Mouse (Mus musculus) limb, embryonic 14.5 days (tissue): ENCODE data around the gene Col1a2. TPM values are rescaled to one million over a fixed set of nuclear protein-coding genes. Genes with fewer than 3 reads are reported as not detected.

Source experiments
- ATAC-seq: fragments of 200-750 bp; cut with Nextera tagmentation; 2 replicates; pipeline ENCODE4 v1.8.0; 2017; ENCODE audit warnings: low read depth, moderate number of reproducible peaks, moderate TSS enrichment; ENCODE audit not compliant: low FRiP score
- DNase-seq: peaks from one replicate; pipeline ENCODE4 v3.0.0-alpha.2; 2015; ENCODE audit warnings: low spot score
- H3K27ac ChIP-seq: fragments of 300-500 bp; sonication (generic); replicated peaks from 2 replicates; pipeline ENCODE4 v1.5.1; 2014; ENCODE audit warnings: low read depth, mild to moderate bottlenecking, low read length, moderate library complexity, mixed read lengths
- H3K27me3 ChIP-seq: fragments of 300-500 bp; sonication (generic); 2 replicates; pipeline ENCODE4 v1.6.1; 2014; ENCODE audit warnings: low read length, mixed read lengths; ENCODE audit not compliant: control insufficient read depth, insufficient read depth
- H3K36me3 ChIP-seq: fragments of 300-500 bp; sonication (generic); 2 replicates; pipeline ENCODE4 v1.6.1; 2014; ENCODE audit warnings: mild to moderate bottlenecking, low read length, moderate library complexity, mixed read lengths; ENCODE audit not compliant: control insufficient read depth, insufficient read depth
- H3K4me1 ChIP-seq: fragments of 300-500 bp; sonication (generic); 2 replicates; pipeline ENCODE4 v1.6.1; 2014; ENCODE audit warnings: antibody characterized with exemption, low read length, mixed read lengths; ENCODE audit not compliant: control insufficient read depth, insufficient read depth
- H3K4me2 ChIP-seq: fragments of 300-500 bp; sonication (generic); replicated peaks from 2 replicates; pipeline ENCODE4 v1.6.1; 2014; ENCODE audit warnings: low read depth, mild to moderate bottlenecking, low read length, moderate library complexity; ENCODE audit not compliant: severe bottlenecking
- H3K4me3 ChIP-seq: fragments of 300-500 bp; sonication (generic); replicated peaks from 2 replicates; pipeline ENCODE4 v1.5.1; 2014; ENCODE audit warnings: low read length
- H3K9ac ChIP-seq: fragments of 300-500 bp; sonication (generic); 2 replicates; pipeline ENCODE4 v1.6.1; 2014; ENCODE audit warnings: mild to moderate bottlenecking, low read depth, low read length, moderate library complexity; ENCODE audit not compliant: severe bottlenecking
- H3K9me3 ChIP-seq: fragments of 300-500 bp; sonication (generic); 2 replicates; pipeline ENCODE4 v1.6.1; 2016; ENCODE audit warnings: low read length; ENCODE audit not compliant: control insufficient read depth
- POLR2A ChIP-seq: fragments of 200-500 bp; IDR thresholded peaks from 2 replicates; pipeline ENCODE4 v1.8.0; 2012; ENCODE audit warnings: inconsistent platforms, mild to moderate bottlenecking, moderate library complexity, borderline replicate concordance; ENCODE audit not compliant: insufficient read depth, insufficient read length; ENCODE audit errors: extremely low read depth
- WGBS: fragments of 180-500 bp; shearing (Covaris S2); extraction: QIAGEN DNeasy Blood & Tissue Kit; methylation state at CpG from one replicate; pipeline ENCODE4 v1.1.7; 2014; 5-methylcytosine and 5-hydroxymethylcytosine counted together
- polyA plus RNA-seq, 2 experiments: library from polyadenylated mRNA; depleted of rRNA in 1 of 2; stranded (reverse) in 1 of 2; unstranded in 1 of 2; fragments of >200 nt; fragmentation: Nextera tagmentation in 1 of 2; extraction: Ambion mirVana in 1 of 2; gene quantifications; 2 replicates each; pipeline versions ENCODE4 v1.2.1 to v1.2.3; 2012 to 2014

Col1a2 gene
- polyA plus RNA-seq, 2 experiments, result 1,310 to 1,964 TPM

DNA sequence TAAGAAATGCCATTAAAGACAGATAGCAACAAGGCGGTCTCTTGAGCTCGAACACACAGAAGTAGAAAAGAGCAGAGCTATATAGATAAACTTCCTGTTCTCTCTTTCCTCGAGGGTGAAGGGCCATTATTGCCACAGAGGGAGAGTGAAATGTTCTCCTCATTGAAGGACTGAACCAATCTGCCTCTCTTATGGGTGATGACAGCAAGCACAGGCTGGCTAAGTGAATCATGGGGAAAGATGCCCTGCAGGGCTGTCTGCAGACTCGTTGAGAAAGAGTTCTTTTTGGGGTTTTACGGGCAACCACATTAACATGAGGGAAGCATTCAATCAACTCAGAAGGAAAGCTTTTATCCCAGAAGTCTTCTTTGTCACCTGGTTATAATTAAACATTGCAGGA lies 75.0 kb downstream of the Col1a2 start:
- H3K4me2 ChIP-seq, result no peak overlapping the region
- no peak overlapping the region for H3K4me3 ChIP-seq
- DNase-seq (no peak), ATAC-seq (no peak)
- 30% methylated on average over 5 of the region's 5 CpGs for WGBS
- no peak overlapping the region for H3K27ac ChIP-seq
- no peak for TF ChIP-seq POLR2A
- H3K4me1 ChIP-seq, result peaks cover 9% of the 10 kb centered on the region; the same call in 1 of the 2 replicates
- H3K9me3 ChIP-seq, result no peaks in the 10 kb centered on the region
- no peak overlapping the region for H3K9ac ChIP-seq
- no peaks in the 10 kb centered on the region for H3K36me3 ChIP-seq
- H3K27me3 ChIP-seq, result no peaks in the 10 kb centered on the region

DNA sequence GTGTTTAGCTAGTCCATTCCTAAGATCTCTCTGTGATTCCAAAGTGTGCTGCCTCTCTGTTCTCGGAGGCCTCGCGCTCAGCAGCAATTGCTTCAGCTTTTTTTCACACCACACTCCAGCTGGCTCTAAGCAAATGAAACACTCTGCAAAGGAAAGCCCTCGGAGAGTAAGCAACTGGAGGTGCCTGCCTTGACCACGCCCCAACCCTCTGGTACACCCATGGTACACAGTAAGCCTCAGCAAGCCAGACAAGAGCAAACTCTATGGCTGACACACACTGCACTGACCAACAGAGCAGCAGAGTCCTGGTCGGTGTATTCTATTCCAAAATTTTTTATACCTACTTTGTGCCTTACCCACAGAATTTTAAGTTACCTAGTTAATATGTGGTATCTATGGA lies 78.9 kb downstream of the Col1a2 start:
- peaks cover 9% of the 10 kb centered on the region; the same call in 1 of the 2 replicates for H3K4me1 ChIP-seq
- no peak overlapping the region for H3K4me3 ChIP-seq
- no peaks in the 10 kb centered on the region for H3K9me3 ChIP-seq
- 48% methylated on average over 6 of the region's 6 CpGs for WGBS
- DNase-seq, result no peak
- TF ChIP-seq POLR2A, result no peak
- H3K27ac ChIP-seq, result no peak overlapping the region
- H3K4me2 ChIP-seq, result no peak overlapping the region
- H3K36me3 ChIP-seq, result no peaks in the 10 kb centered on the region
- H3K9ac ChIP-seq, result no peak overlapping the region
- no peaks in the 10 kb centered on the region for H3K27me3 ChIP-seq
- no peak for ATAC-seq

DNA sequence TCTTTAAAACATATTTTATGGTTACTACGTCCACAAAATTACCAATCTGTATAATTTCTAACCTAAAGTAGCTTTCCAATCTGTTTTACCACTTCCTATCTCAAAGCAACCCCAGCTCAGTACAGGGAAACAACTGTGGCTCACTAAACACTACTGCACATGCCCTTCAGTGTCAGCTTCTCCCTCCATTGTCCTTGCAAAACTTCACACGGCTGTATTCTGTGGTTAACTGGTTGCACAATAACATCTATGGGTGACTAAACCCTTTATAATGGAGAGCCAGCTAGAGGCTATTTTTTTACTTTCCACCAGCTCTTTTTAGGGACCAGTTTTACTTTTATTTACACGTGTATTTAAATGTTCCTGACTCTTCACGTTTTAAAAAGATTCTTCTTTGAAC lies 83.3 kb downstream of the Col1a2 start:
- Histone ChIP-seq H3K9me3 (no peaks in the 10 kb centered on the region), H3K4me2 (no peak overlapping the region), H3K36me3 (no peaks in the 10 kb centered on the region), H3K9ac (no peak overlapping the region), H3K27me3 (no peaks in the 10 kb centered on the region), H3K4me1 (peaks cover 9% of the 10 kb centered on the region; the same call in 1 of the 2 replicates), H3K4me3 (no peak overlapping the region), H3K27ac (no peak overlapping the region)
- no peak for ATAC-seq
- DNase-seq, result no peak
- WGBS, result 84% methylated on average over 4 of the region's 4 CpGs
- TF ChIP-seq POLR2A, result no peak

DNA sequence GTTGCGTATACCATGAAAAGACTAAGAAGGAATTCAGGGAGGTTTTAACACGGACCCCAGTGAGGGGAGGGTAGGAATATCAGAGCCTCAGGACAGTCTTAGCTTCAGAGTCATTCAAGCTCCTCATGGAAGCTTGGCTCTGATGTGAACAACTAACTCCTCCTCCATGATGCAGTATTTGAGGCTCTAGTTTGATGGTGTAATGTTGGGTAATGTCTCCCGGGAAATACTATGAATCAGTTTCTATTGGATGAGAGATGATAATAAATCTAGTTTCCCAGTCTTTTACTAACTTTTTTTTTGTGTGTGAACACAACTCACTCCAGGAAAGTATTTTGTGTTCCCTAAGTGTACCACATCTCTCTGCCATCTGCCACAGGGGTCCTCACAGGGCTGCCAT lies 84.1 kb downstream of the Col1a2 start:
- no peak for DNase-seq
- ATAC-seq, result no peak
- H3K9ac ChIP-seq, result no peak overlapping the region
- no peak overlapping the region for H3K4me3 ChIP-seq
- H3K4me1 ChIP-seq, result 0 out of 2 replicates have a peak, but pooled peaks cover 5% of the 10 kb centered on the region
- H3K27ac ChIP-seq, result no peak overlapping the region
- no peak overlapping the region for H3K4me2 ChIP-seq
- H3K36me3 ChIP-seq, result no peaks in the 10 kb centered on the region
- no peaks in the 10 kb centered on the region for H3K9me3 ChIP-seq
- TF ChIP-seq POLR2A, result no peak
- WGBS, result 91% methylated on average over 3 of the region's 3 CpGs
- H3K27me3 ChIP-seq, result no peaks in the 10 kb centered on the region

DNA sequence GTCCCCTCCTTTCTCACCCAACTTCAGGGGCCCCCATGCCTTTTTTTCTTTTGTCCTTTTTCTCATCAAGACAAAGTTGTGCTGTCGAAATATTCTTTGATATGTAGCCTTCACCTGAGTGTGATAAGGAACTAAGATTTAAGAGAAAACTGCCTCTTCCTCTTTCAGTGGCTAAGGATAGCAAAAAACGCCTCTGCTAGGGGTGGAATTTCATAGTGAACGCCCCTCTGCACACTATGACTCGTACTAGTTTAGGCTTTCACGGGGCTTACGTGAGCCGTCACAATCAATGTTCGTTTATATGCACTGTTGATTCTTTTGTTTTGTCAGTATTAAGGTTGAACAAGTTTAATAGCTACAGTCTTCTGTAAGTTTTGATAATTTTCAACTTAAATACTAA lies 85.5 kb downstream of the Col1a2 start:
- H3K27ac ChIP-seq, result no peak overlapping the region
- DNase-seq (no peak), ATAC-seq (no peak)
- H3K4me3 ChIP-seq, result no peak overlapping the region
- no peaks in the 10 kb centered on the region for H3K36me3 ChIP-seq
- H3K9me3 ChIP-seq, result no peaks in the 10 kb centered on the region
- 0 out of 2 replicates have a peak, but pooled peaks cover 2% of the 10 kb centered on the region for H3K4me1 ChIP-seq
- 55% methylated on average over 8 of the region's 8 CpGs for WGBS
- no peaks in the 10 kb centered on the region for H3K27me3 ChIP-seq
- H3K4me2 ChIP-seq, result no peak overlapping the region
- no peak for TF ChIP-seq POLR2A
- no peak overlapping the region for H3K9ac ChIP-seq

Other genes starting within 250 kb of the Col1a2 start
- 44.2 and 52.3 TPM in 2 replicates for gene Casd1, start 96.0 kb downstream of the Col1a2 start, polyA plus RNA-seq (2012; rRNA removed)
- gene Casd1, start 96.0 kb downstream of the Col1a2 start, polyA plus RNA-seq (2014; fragmentation: Nextera tagmentation; extraction: Ambion mirVana), result 36.3 and 42.8 TPM in 2 replicates
- gene Sgce, start 242.4 kb downstream of the Col1a2 start, polyA plus RNA-seq (2012; rRNA removed), result 54.8 and 62.0 TPM in 2 replicates
- gene Sgce, start 242.4 kb downstream of the Col1a2 start, polyA plus RNA-seq (2014; fragmentation: Nextera tagmentation; extraction: Ambion mirVana), result 63.6 and 66.1 TPM in 2 replicates
- gene Peg10, start 242.5 kb downstream of the Col1a2 start, polyA plus RNA-seq (2012; rRNA removed), result 138 and 171 TPM in 2 replicates
- 12.7 and 13.8 TPM in 2 replicates for gene Peg10, start 242.5 kb downstream of the Col1a2 start, polyA plus RNA-seq (2014; fragmentation: Nextera tagmentation; extraction: Ambion mirVana)